Mouse (Mus musculus): Measurements from ENCODE around the gene Bcl7c. TPM values are rescaled to one million over a fixed set of nuclear protein-coding genes. Genes with fewer than 3 reads are reported as not detected.

The Bcl7c gene
- polyA plus RNA-seq, 1 experiment from 2014 or later = 34.5 TPM

DNA sequence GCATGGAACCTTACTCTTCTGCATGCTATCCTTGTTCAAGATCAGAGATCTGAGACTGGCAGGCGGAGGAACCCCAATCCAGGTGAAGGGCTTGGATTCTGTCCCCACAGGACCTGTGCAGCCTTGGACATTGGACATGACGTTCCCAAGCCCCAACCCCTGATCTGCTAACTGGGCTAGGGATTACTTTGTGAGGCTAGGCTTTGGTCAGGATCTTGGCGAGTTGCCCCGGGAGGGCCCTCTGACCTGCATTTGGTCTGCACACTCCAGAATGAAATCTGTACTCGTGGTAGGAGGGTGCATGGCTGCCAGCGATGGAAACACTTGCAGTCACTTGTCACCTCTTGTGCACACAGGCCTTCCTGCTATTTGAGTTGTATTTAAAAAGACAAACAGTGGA is 45.8 kb downstream of the Bcl7c start:
- Histone ChIP-seq H3K9ac (ENCODE audit: low read depth, low read length) (no peak overlapping the region), H3K9me3 (ENCODE audit: control insufficient read depth, low read length) (no peaks in the 10 kb centered on the region), H3K4me3 (ENCODE audit: low read length) (no peak overlapping the region), H3K27ac (ENCODE audit: low read length) (no peak overlapping the region), H3K27me3 (replicated peaks; ENCODE audit: control insufficient read depth, insufficient read depth, low read length) (no peaks in the 10 kb centered on the region), H3K4me1 (ENCODE audit: control insufficient read depth, insufficient read depth, low read length) (no peaks in the 10 kb centered on the region; the same call in 1 of the 2 replicates), H3K4me2 (ENCODE audit: low read depth, low read length) (no peak overlapping the region), H3K36me3 (ENCODE audit: control insufficient read depth, insufficient read depth, low read length) (no peaks in the 10 kb centered on the region)
- WGBS = 83% methylated on average over 6 of the region's 6 CpGs
- ATAC-seq = no peak

GRCm38 (mm10) chr7:127661833-127662232 is 46.9 kb downstream of the Bcl7c start:
- H3K4me2 ChIP-seq (ENCODE audit: low read depth, low read length) = no peak overlapping the region
- 83% methylated on average over 6 of the region's 6 CpGs for WGBS
- no peak overlapping the region for H3K9ac ChIP-seq (ENCODE audit: low read depth, low read length)
- no peaks in the 10 kb centered on the region for H3K9me3 ChIP-seq (ENCODE audit: control insufficient read depth, low read length)
- no peak overlapping the region for H3K4me3 ChIP-seq (ENCODE audit: low read length)
- H3K27ac ChIP-seq (ENCODE audit: low read length) = no peak overlapping the region
- H3K36me3 ChIP-seq (ENCODE audit: control insufficient read depth, insufficient read depth, low read length) = no peaks in the 10 kb centered on the region
- no peaks in the 10 kb centered on the region for H3K27me3 ChIP-seq (replicated peaks; ENCODE audit: control insufficient read depth, insufficient read depth, low read length)
- no peak for ATAC-seq
- H3K4me1 ChIP-seq (ENCODE audit: control insufficient read depth, insufficient read depth, low read length) = no peaks in the 10 kb centered on the region; the same call in 1 of the 2 replicates

GRCm38 (mm10) chr7:127660882-127661281 is 47.9 kb downstream of the Bcl7c start:
- no peaks in the 10 kb centered on the region for H3K36me3 ChIP-seq (ENCODE audit: control insufficient read depth, insufficient read depth, low read length)
- no peak overlapping the region for H3K4me3 ChIP-seq (ENCODE audit: low read length)
- no peaks in the 10 kb centered on the region for H3K9me3 ChIP-seq (ENCODE audit: control insufficient read depth, low read length)
- WGBS = 88% methylated on average over 3 of the region's 3 CpGs
- no peak overlapping the region for H3K4me2 ChIP-seq (ENCODE audit: low read depth, low read length)
- H3K27me3 ChIP-seq (replicated peaks; ENCODE audit: control insufficient read depth, insufficient read depth, low read length) = no peaks in the 10 kb centered on the region
- no peak overlapping the region for H3K9ac ChIP-seq (ENCODE audit: low read depth, low read length)
- H3K4me1 ChIP-seq (ENCODE audit: control insufficient read depth, insufficient read depth, low read length) = no peaks in the 10 kb centered on the region; the same call in 1 of the 2 replicates
- no peak for ATAC-seq
- H3K27ac ChIP-seq (ENCODE audit: low read length) = no peak overlapping the region

DNA sequence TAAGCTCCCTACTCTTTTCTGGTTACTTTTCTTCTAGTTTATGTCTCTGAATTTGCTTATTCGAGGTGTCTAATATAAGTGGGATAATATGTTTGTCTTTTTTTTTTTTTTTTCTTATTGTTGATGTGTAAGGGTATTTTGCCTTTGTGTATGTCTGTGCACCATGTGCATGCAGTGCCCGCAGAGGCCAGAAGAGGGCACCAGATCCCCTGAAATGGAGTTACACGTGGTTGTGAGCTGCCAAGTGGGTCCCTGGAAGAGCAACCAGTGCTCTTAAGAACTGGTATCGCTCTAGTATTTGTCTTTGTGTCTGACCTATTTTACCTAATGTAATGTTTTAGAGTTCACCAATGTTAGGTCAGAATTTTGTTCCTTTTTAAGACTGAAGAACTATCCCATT is 51.8 kb downstream of the Bcl7c start:
- WGBS = 36% methylated on average over 4 of the region's 4 CpGs
- no peak for ATAC-seq

DNA sequence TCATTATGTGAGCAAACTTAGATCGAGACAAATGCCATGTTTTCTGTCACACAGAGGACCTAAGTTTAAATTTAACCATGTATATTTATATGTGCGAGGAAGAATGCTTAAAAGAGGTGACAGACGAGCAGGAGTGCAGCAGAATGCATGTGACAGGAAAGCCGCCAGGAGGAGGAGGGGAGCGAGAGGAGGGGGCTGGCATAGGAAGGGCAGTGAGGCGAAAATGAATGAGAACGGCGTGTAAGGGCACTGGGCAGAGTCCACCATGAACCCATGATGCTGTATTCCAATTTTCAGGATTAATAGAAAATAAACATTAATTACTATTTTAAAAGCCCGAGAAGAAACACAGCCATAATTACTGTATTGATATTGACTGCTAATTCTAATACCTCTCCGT is 54.4 kb downstream of the Bcl7c start:
- ATAC-seq = no peak
- H3K27ac ChIP-seq (ENCODE audit: low read length) = no peak overlapping the region
- H3K36me3 ChIP-seq (ENCODE audit: control insufficient read depth, insufficient read depth, low read length) = no peaks in the 10 kb centered on the region
- no peak overlapping the region for H3K4me2 ChIP-seq (ENCODE audit: low read depth, low read length)
- H3K4me3 ChIP-seq (ENCODE audit: low read length) = no peak overlapping the region
- H3K9me3 ChIP-seq (ENCODE audit: control insufficient read depth, low read length) = no peaks in the 10 kb centered on the region
- no peak overlapping the region for H3K9ac ChIP-seq (ENCODE audit: low read depth, low read length)
- 78% methylated on average over 10 of the region's 10 CpGs for WGBS
- no peaks in the 10 kb centered on the region for H3K27me3 ChIP-seq (replicated peaks; ENCODE audit: control insufficient read depth, insufficient read depth, low read length)
- H3K4me1 ChIP-seq (ENCODE audit: control insufficient read depth, insufficient read depth, low read length) = peaks cover 3% of the 10 kb centered on the region; the same call in 1 of the 2 replicates

More for the DNA sequence above, 51.8 kb downstream of the Bcl7c start:
- no peaks in the 10 kb centered on the region for H3K36me3 ChIP-seq (ENCODE audit: control insufficient read depth, insufficient read depth, low read length)
- H3K27ac ChIP-seq (ENCODE audit: low read length) = no peak overlapping the region
- H3K4me2 ChIP-seq (ENCODE audit: low read depth, low read length) = no peak overlapping the region
- H3K27me3 ChIP-seq (replicated peaks; ENCODE audit: control insufficient read depth, insufficient read depth, low read length) = no peaks in the 10 kb centered on the region
- no peak overlapping the region for H3K4me3 ChIP-seq (ENCODE audit: low read length)
- no peak overlapping the region for H3K9ac ChIP-seq (ENCODE audit: low read depth, low read length)
- no peaks in the 10 kb centered on the region for H3K9me3 ChIP-seq (ENCODE audit: control insufficient read depth, low read length)
- peaks cover under 1% of the 10 kb centered on the region; the same call in 1 of the 2 replicates for H3K4me1 ChIP-seq (ENCODE audit: control insufficient read depth, insufficient read depth, low read length)

DNA sequence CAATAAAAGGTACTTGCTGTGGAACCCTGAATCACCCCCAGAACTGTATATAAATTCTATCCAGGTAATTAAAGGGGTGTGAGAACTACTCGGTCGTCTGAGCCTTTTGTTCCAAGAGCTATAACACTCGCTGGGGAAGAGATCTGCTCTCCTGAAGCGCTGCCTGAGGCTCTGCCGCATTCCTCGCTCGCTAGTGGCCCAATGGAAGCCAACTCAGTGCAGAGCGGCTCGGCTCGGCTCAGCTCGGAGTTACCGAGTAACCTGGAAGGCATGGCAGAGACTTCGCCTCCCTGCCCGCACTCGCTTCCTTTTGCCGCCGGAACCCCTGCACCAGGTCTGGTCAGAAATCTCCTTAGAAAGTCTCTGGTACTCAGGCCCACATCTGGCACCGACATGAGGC is 56.7 kb downstream of the Bcl7c start:
- Histone ChIP-seq H3K36me3 (ENCODE audit: control insufficient read depth, insufficient read depth, low read length) (no peaks in the 10 kb centered on the region), H3K4me3 (ENCODE audit: low read length) (0 out of 2 replicates have a peak overlapping the region, but pooled peaks have one; percentile 2), H3K9me3 (ENCODE audit: control insufficient read depth, low read length) (no peaks in the 10 kb centered on the region), H3K27ac (ENCODE audit: low read length) (no peak overlapping the region), H3K27me3 (replicated peaks; ENCODE audit: control insufficient read depth, insufficient read depth, low read length) (no peaks in the 10 kb centered on the region), H3K9ac (ENCODE audit: low read depth, low read length) (peak overlapping the region; percentile 57), H3K4me1 (ENCODE audit: control insufficient read depth, insufficient read depth, low read length) (peaks cover 3% of the 10 kb centered on the region; the same call in 1 of the 2 replicates), H3K4me2 (ENCODE audit: low read depth, low read length) (peak overlapping the region; percentile 46)
- WGBS = 9% methylated on average over 18 of the region's 18 CpGs
- peak; percentile 68 for ATAC-seq

GRCm38 (mm10) chr7:127651624-127652023 is 57.1 kb downstream of the Bcl7c start:
- Histone ChIP-seq H3K36me3 (ENCODE audit: control insufficient read depth, insufficient read depth, low read length) (no peaks in the 10 kb centered on the region), H3K27ac (ENCODE audit: low read length) (no peak overlapping the region), H3K27me3 (replicated peaks; ENCODE audit: control insufficient read depth, insufficient read depth, low read length) (no peaks in the 10 kb centered on the region), H3K4me2 (ENCODE audit: low read depth, low read length) (peak overlapping the region; percentile 46), H3K9ac (ENCODE audit: low read depth, low read length) (peak overlapping the region; percentile 57; the same call in 1 of the 2 replicates), H3K9me3 (ENCODE audit: control insufficient read depth, low read length) (no peaks in the 10 kb centered on the region), H3K4me1 (ENCODE audit: control insufficient read depth, insufficient read depth, low read length) (peaks cover 3% of the 10 kb centered on the region; the same call in 1 of the 2 replicates), H3K4me3 (ENCODE audit: low read length) (no peak overlapping the region)
- peak; percentile 18; the same call in 1 of the 2 replicates for ATAC-seq
- 63% methylated on average over 2 of the region's 3 CpGs for WGBS

DNA sequence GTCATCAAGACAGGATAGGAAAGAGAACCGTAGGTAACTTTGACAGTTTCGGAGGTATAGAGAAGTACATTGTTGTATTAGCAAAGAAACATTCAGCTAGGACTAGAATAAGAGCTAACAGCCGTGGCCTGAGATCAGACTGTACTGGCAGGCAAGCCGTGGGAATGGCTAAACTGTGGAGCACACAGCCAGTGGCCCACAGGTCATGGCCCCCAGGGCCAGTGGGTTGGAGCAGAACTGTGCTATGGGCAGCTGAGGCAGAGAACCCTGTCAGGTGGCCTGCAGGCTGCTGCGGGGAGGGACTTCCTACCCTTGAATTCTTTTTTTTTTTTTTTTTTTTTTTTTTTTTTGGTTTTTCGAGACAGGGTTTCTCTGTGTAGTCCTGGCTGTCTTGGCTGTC is 59.5 kb downstream of the Bcl7c start:
- ATAC-seq = no peak
- no peak overlapping the region for H3K4me3 ChIP-seq (ENCODE audit: low read length)
- 82% methylated on average over 6 of the region's 6 CpGs for WGBS
- no peaks in the 10 kb centered on the region for H3K9me3 ChIP-seq (ENCODE audit: control insufficient read depth, low read length)
- no peaks in the 10 kb centered on the region for H3K27me3 ChIP-seq (replicated peaks; ENCODE audit: control insufficient read depth, insufficient read depth, low read length)
- no peak overlapping the region for H3K4me2 ChIP-seq (ENCODE audit: low read depth, low read length)
- no peak overlapping the region for H3K27ac ChIP-seq (ENCODE audit: low read length)
- no peaks in the 10 kb centered on the region for H3K36me3 ChIP-seq (ENCODE audit: control insufficient read depth, insufficient read depth, low read length)
- H3K9ac ChIP-seq (ENCODE audit: low read depth, low read length) = no peak overlapping the region
- H3K4me1 ChIP-seq (ENCODE audit: control insufficient read depth, insufficient read depth, low read length) = peaks cover 3% of the 10 kb centered on the region; the same call in 1 of the 2 replicates

- Histone ChIP-seq H3K27me3 (replicated peaks; ENCODE audit: control insufficient read depth, insufficient read depth, low read length) (no peaks in the 10 kb centered on the region), H3K27ac (ENCODE audit: low read length) (no peak overlapping the region), H3K9me3 (ENCODE audit: control insufficient read depth, low read length) (no peaks in the 10 kb centered on the region), H3K9ac (ENCODE audit: low read depth, low read length) (no peak overlapping the region), H3K4me2 (ENCODE audit: low read depth, low read length) (no peak overlapping the region), H3K4me3 (ENCODE audit: low read length) (no peak overlapping the region), H3K36me3 (ENCODE audit: control insufficient read depth, insufficient read depth, low read length) (no peaks in the 10 kb centered on the region), H3K4me1 (ENCODE audit: control insufficient read depth, insufficient read depth, low read length) (peaks cover 3% of the 10 kb centered on the region; the same call in 1 of the 2 replicates)
- ATAC-seq = no peak
- WGBS = 71% methylated on average over 4 of the region's 4 CpGs
Observed at GRCm38 (mm10) chr7:127648516-127649201, 60.1 kb downstream of the Bcl7c start.
